Mouse (Mus musculus) spleen, adult 2 months (tissue): ENCODE measurements around the gene Acsl4.

Experiments
- CTCF ChIP-seq: fragments of 200-500 bp; IDR thresholded peaks from 2 replicates; pipeline ENCODE4 v1.5.1; 2011; ENCODE audit warnings: mild to moderate bottlenecking, inconsistent platforms; ENCODE audit not compliant: insufficient read depth, insufficient read length, insufficient replicate concordance; ENCODE audit errors: extremely low read depth
- POLR2A ChIP-seq: fragments of 200-500 bp; IDR thresholded peaks from 2 replicates; pipeline ENCODE4 v1.6.1; 2011; ENCODE audit warnings: low read depth, low read length, inconsistent platforms

GRCm38 (mm10) chrX:142285905-142286304 lies 104.4 kb downstream of the Acsl4 start:
- TF ChIP-seq POLR2A (no peak), CTCF (no peak)
